Mouse (Mus musculus) activated CD4-positive, CD25-positive, alpha-beta regulatory T cell, adult 9 weeks (primary cell): ENCODE data around the gene 1700014D04Rik. TPM values are rescaled to one million over a fixed set of nuclear protein-coding genes. Genes with fewer than 3 reads are reported as not detected.

Experiments used
- polyA plus RNA-seq: library from polyadenylated mRNA; unstranded; fragments of 100-300 nt; shearing (Covaris generic); gene quantifications from one replicate; pipeline ENCODE4 v1.2.1, GENCODE M21; 2017

The 1700014D04Rik gene
- not detected for polyA plus RNA-seq

GRCm38 (mm10) chr13:59746711-59747110, at the start of gene 1700014D04Rik:
Gene 1700014D04Rik, minus strand, starts transcription at chr13:59746752.

DNA sequence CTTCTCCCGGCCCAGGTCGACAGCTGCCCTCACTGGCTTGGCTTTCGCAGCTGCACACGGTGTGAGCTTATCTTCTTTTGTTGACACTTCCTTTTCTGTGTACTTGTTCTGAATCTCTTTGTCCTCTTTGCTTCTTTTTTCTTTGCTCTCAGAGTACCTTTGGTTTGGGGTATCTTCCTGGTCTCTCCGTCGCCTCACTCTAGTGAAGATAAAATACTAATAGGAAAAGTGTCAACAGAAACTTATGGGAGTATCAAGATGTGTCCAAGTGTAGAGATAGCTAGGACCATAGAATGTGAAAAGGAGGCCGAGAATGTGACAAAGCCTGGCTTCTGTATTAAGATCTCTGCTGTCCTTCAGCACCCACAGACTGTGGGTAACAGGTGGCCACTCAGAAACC, 35.6 kb upstream of the 1700014D04Rik start, which contains the start of gene Gm49354:
TSS of gene Gm49354 (minus strand) at position 101 of the 400 bp plus-strand sequence.

DNA sequence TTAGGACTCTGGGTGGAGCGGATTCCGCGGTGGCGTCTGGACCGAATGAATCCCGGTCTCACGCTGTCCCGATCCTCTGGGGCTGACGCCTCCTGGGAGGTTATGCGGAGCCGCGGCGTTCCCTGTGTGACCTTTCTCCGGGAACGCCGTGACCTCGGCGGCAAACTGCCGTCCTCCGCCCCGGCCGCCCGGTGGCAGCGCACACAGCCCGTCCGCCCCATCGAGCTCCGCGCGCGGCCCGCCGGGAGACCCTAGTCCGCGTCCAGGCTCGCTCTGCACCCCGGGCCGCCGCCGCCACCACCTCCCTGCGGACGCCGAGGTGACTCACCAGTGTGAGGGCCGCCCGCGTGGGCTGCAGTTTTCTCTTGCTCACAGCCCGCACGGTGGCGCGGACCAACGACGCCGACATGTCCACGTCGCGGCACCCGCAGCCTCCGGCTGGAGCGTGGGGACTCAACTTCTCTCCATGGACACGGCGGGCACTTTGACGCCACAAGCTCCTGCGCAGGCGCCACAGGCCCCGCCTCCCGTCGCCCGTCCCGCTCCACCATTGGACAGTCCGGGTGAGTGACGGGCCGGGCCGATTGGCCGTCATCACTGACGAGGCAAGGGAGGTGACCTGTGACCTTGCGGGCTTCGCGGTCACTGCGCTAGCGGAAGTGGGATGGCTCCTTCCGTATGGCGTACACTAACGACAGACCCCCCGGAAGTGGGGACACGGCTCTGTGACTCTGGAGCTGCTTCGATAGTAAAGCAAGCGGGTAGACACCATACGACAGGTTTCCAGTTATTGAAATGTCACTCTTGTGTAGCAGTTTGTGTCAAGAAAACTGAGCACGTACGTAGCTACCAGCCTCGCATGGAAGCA, 23.0 kb upstream of the 1700014D04Rik start, which contains the start of gene Isca1:
TSS of gene Isca1 (minus strand) at position 515 of the 868 bp plus-strand sequence.

GRCm38 (mm10) chr13:59731652-59732051, 14.9 kb downstream of the 1700014D04Rik start, which contains the start of gene Spata31d1d:
Gene Spata31d1d, minus strand, starts transcription at chr13:59731752.

DNA sequence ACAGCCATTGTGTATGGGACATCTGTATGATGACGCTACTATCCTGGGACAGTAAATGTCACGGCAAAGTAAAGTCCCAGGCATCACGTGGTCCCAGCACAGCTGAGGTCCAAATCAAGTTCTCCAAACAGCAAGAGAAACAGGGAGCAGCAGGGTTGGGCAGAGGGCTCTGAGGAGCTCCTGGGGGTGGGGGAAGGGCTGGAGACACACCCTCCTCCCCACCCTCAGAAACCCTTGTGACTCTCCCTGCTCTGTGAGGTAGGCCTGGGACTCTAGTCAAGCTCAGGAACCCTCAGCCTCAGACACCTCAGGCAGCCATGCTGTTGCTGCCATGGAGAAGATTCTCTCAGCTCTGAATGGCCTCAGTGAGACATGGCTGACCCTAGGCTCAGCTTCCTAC, 34.6 kb downstream of the 1700014D04Rik start, which contains the start of gene Spata31d1b:
TSS of gene Spata31d1b (plus strand) at position 301 of the 400 bp plus-strand sequence.

DNA sequence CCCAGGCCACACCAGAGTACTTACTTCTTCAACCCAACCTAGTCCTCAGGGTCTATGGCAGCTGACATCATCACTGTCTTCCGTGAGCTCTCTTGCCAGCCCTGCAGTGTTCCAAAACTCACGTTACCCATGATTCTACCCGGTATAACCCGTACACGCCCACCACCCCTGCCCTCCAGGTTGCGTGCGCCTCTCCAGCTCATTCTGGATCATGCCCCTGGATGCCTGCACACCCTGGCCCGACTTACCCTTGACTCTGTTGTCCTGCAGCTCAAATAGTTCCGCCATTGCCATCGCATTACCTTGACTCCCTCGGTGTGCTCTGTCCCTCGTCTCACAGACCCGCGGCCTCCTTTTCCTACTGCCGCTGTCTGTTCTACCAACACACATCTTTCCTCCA, 36.3 kb downstream of the 1700014D04Rik start, which contains the start of gene Spata31d1a:
TSS of gene Spata31d1a (minus strand) at position 101 of the 400 bp plus-strand sequence.

DNA sequence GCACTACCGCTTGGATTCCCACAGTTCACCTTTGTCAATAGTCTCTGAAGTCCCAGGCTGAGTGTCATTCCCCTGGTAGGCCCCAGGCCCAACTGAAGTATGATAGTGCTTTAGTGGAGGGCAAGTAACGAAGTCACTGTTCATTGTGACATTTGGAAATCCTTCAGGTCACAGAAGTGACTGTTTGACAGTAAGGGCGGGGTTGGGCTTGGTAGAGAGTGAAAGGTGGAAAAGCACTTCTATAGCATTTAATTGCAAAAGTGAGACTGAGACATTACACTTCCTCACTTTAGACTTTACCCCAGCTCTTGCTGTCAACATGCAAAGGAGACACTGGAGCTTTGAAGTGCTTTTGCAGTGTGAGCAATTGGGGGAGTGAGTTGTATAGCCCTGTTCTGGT, 52.5 kb downstream of the 1700014D04Rik start, which contains the start of gene 4921517D22Rik:
TSS of gene 4921517D22Rik (minus strand) at position 101 of the 400 bp plus-strand sequence.

Other genes with a start within 250 kb of the 1700014D04Rik start
- gene Agtpbp1, start 161.5 kb downstream of the 1700014D04Rik start, polyA plus RNA-seq = 18.7 TPM
- 66.5 TPM for gene Naa35, start 161.5 kb downstream of the 1700014D04Rik start, polyA plus RNA-seq
- 37.4 TPM for gene Golm1, start 70.9 kb downstream of the 1700014D04Rik start, polyA plus RNA-seq
- not detected for gene 4921517D22Rik, start 52.6 kb downstream of the 1700014D04Rik start, polyA plus RNA-seq
- not detected for gene Spata31d1a, start 36.4 kb downstream of the 1700014D04Rik start, polyA plus RNA-seq
- gene Spata31d1b, start 34.5 kb downstream of the 1700014D04Rik start, polyA plus RNA-seq = not detected
- gene Spata31d1d, start 15.0 kb downstream of the 1700014D04Rik start, polyA plus RNA-seq = not detected
- 65.4 TPM for gene Isca1, start 23.1 kb upstream of the 1700014D04Rik start, polyA plus RNA-seq
- gene Gm49354, start 35.5 kb upstream of the 1700014D04Rik start, polyA plus RNA-seq = not detected
- gene Tut7, start 76.4 kb upstream of the 1700014D04Rik start, polyA plus RNA-seq = 156 TPM